Mouse (Mus musculus) frontal cortex, postnatal 14 days (tissue): Measurements from ENCODE around the gene Tnfaip8l2.
"Not testable (repeated sequence)": the region's sequence is repeated elsewhere in the genome, so short reads cannot be mapped to it uniquely, and the experiment has no call there.

Experiments
- DNase-seq, 2 experiments: peaks; one replicate each; pipeline ENCODE4 v3.0.0; 2022; ENCODE audit warnings: low spot score in 2 of 2

Tnfaip8l2 gene

GRCm38 (mm10) chr3:95159987-95160963 is 18.1 kb upstream of the Tnfaip8l2 start, which contains the start of gene Sema6c:
Gene Sema6c, plus strand, starts transcription at chr3:95160457.
- DNase-seq, result peak; percentile 81 to 84

GRCm38 (mm10) chr3:95159511-95159986 is 17.4 kb upstream of the Tnfaip8l2 start:
- DNase-seq, result no peak

GRCm38 (mm10) chr3:95153874-95154273 is 11.7 kb upstream of the Tnfaip8l2 start:
- DNase-seq, result no peak

- DNase-seq, result no peak
These were observed 5.8 kb upstream of the Tnfaip8l2 start for GRCm38 (mm10) chr3:95147924-95148323.

- peak; percentile 60 to 85 for DNase-seq
These were observed 454 bp upstream of the Tnfaip8l2 start for GRCm38 (mm10) chr3:95142617-95143011.

GRCm38 (mm10) chr3:95141474-95141873 is 686 bp downstream of the Tnfaip8l2 start:
- no peak for DNase-seq

GRCm38 (mm10) chr3:95140795-95141194 is 1.4 kb downstream of the Tnfaip8l2 start:
- no peak for DNase-seq

- no peak for DNase-seq
These were observed 1.9 kb downstream of the Tnfaip8l2 start for GRCm38 (mm10) chr3:95140289-95140595.

GRCm38 (mm10) chr3:95139586-95140288 is 2.4 kb downstream of the Tnfaip8l2 start:
- no peak for DNase-seq

GRCm38 (mm10) chr3:95136336-95136735 is 5.8 kb downstream of the Tnfaip8l2 start:
- DNase-seq, result no peak

GRCm38 (mm10) chr3:95135433-95136052 is 6.6 kb downstream of the Tnfaip8l2 start:
- no peak for DNase-seq

GRCm38 (mm10) chr3:95135023-95135422 is 7.1 kb downstream of the Tnfaip8l2 start:
- peak in 1 of 2 experiments; percentile 34 for DNase-seq

- not testable (repeated sequence) for DNase-seq
These were observed 8.0 kb downstream of the Tnfaip8l2 start for GRCm38 (mm10) chr3:95134133-95134532.

GRCm38 (mm10) chr3:95133680-95134101 is 8.5 kb downstream of the Tnfaip8l2 start, which contains the start of the genes Scnm1 and Lysmd1:
Gene Scnm1, minus strand, starts transcription at chr3:95134011.
Gene Lysmd1, plus strand, starts transcription at chr3:95134088.
- peak; percentile 83 to 91 for DNase-seq

GRCm38 (mm10) chr3:95133176-95133575 is 9.0 kb downstream of the Tnfaip8l2 start:
- no peak for DNase-seq

GRCm38 (mm10) chr3:95132389-95132788 is 9.8 kb downstream of the Tnfaip8l2 start:
- DNase-seq, result not testable (repeated sequence)

- DNase-seq, result no peak
These were observed 12.1 kb downstream of the Tnfaip8l2 start for GRCm38 (mm10) chr3:95130081-95130480.

GRCm38 (mm10) chr3:95129226-95129651 is 12.9 kb downstream of the Tnfaip8l2 start:
- no peak for DNase-seq

- no peak for DNase-seq
These were observed 17.2 kb downstream of the Tnfaip8l2 start for GRCm38 (mm10) chr3:95124972-95125371.

GRCm38 (mm10) chr3:95124246-95124645 is 17.9 kb downstream of the Tnfaip8l2 start, which contains the start of gene Tmod4:
Gene Tmod4, plus strand, starts transcription at chr3:95124476.
- DNase-seq, result no peak

- DNase-seq, result no peak
These were observed 20.6 kb downstream of the Tnfaip8l2 start for GRCm38 (mm10) chr3:95121580-95121979.

GRCm38 (mm10) chr3:95117751-95118150 is 24.4 kb downstream of the Tnfaip8l2 start:
- no peak for DNase-seq
